Mouse (Mus musculus): ENCODE measurements around the gene Ugt1a8.
"Not testable (repeated sequence)": the region's sequence is repeated elsewhere in the genome, so short reads cannot be mapped to it uniquely, and the experiment has no call there.

Ugt1a8 gene

DNA sequence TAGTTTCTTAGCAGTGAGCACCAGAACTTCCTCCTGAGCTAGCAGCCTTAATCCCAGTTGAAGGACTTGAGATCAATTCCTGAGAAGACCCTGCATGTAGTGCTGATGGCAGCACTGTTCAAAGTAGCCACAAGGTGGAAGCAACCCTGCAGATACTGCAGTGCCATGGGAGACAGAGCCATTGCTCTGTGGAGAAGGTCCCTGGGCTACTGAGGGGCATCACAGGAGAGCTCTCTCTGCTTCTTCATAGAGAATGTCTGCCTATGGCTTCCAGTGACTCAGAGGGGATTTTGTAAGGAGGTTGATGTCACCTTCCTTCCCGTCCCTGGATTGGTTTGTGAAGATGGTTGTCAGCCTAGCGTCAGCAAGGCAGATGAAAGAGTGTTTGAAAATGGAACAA, 62.5 kb downstream of the Ugt1a8 start:
- not testable (repeated sequence) for H3K27me3 ChIP-seq (ENCODE audit: insufficient read depth, low read length); H3K36me3 ChIP-seq (ENCODE audit: insufficient read depth, low read length); H3K9me3 ChIP-seq (ENCODE audit: low read length); H3K4me1 ChIP-seq (replicated peaks; ENCODE audit: low read depth, low read length); H3K4me3 ChIP-seq (replicated peaks; ENCODE audit: low read length)
- 0 out of 2 replicates have a peak, but pooled peaks have one; percentile 2 for TF ChIP-seq CTCF (conservative IDR thresholded peaks at IDR 0.05; ENCODE audit: low read length)

DNA sequence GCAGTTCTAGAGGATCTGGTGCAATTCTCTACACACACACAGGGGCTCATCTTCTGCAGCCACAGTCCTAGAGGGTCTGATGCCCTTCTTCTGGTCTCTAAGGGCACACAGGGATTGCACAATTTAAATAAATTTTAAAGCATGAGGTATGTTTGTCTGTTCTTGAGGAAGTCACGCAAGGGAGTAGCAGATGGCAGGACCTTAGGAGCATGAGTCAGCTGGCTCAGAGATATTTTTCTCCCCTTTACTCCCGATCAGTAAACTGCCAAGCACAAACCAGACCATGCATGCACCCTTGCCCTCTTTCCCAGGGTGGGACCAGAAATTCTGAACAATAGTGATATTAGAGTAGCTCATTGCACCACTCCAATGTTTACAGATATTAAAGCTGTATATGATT, 70.8 kb downstream of the Ugt1a8 start:
- no peaks in the 10 kb centered on the region for H3K4me1 ChIP-seq (replicated peaks; ENCODE audit: low read depth, low read length)
- TF ChIP-seq NANOG (IDR thresholded peaks at IDR 0.05; ENCODE audit: borderline replicate concordance, low read length) (no peak), POU5F1 (IDR thresholded peaks at IDR 0.05; ENCODE audit: borderline replicate concordance, low read length) (no peak)
- no peaks in the 10 kb centered on the region; the same call in 1 of the 2 replicates for H3K9me3 ChIP-seq (ENCODE audit: low read length)
- no peak overlapping the region for H3K4me3 ChIP-seq (replicated peaks; ENCODE audit: low read length)
- H3K36me3 ChIP-seq (ENCODE audit: insufficient read depth, low read length), result no peaks in the 10 kb centered on the region
- H3K27me3 ChIP-seq (ENCODE audit: insufficient read depth, low read length), result no peaks in the 10 kb centered on the region

DNA sequence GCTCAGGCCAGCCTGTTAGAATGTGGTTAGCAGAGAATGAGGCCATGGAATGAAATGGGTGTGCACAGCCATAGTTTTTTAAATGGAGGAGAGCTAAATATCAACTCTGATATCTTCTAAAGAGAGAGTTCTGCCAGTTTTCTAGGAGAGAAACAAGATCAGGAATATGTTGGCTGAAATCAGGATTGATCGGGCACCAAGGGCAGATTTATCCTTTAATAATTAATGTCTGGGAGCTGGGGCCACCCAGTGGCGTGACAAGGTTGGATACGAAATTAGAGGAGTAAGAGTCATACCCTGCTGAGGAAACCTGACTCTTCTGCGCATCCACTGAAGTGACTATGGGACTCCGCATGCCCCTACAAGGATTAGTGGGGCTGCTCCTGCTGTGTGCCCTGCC, 78.1 kb downstream of the Ugt1a8 start, which contains the start of gene Ugt1a5:
Gene Ugt1a5 (plus strand): TSS at position 302 of the 400 bp plus-strand sequence.
- Histone ChIP-seq H3K4me1 (replicated peaks; ENCODE audit: low read depth, low read length) (peaks cover 4% of the 10 kb centered on the region; the same call in 1 of the 2 replicates), H3K27me3 (ENCODE audit: insufficient read depth, low read length) (no peaks in the 10 kb centered on the region), H3K9me3 (ENCODE audit: low read length) (peaks cover 10% of the 10 kb centered on the region), H3K4me3 (replicated peaks; ENCODE audit: low read length) (no peak within 1 kb of the TSS), H3K36me3 (ENCODE audit: insufficient read depth, low read length) (no peaks in the 10 kb centered on the region)
- TF ChIP-seq CTCF (conservative IDR thresholded peaks at IDR 0.05; ENCODE audit: low read length) (no peak), POU5F1 (IDR thresholded peaks at IDR 0.05; ENCODE audit: borderline replicate concordance, low read length) (no peak), NANOG (IDR thresholded peaks at IDR 0.05; ENCODE audit: borderline replicate concordance, low read length) (no peak)

DNA sequence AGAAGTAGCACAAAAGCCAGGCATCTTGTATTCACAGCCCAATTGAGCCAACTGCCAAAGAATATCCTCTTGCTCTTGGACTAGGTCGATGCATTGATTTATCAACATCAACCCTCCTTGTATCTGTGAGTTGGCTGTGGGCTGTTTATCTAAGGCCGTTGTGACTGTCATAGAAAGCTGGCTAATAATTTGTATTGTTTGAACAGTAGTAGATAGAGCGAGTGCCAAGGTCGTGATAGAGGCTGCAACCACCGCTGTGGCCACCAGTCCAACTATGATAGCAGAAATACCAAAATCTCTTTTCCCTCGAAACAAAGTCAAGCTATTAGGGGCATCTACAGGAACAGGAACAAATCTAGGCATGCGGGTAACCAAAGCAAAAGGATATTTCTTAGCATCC, 84.6 kb downstream of the Ugt1a8 start:
- H3K36me3 ChIP-seq (ENCODE audit: insufficient read depth, low read length); H3K4me1 ChIP-seq (replicated peaks; ENCODE audit: low read depth, low read length); H3K27me3 ChIP-seq (ENCODE audit: insufficient read depth, low read length); H3K4me3 ChIP-seq (replicated peaks; ENCODE audit: low read length): not testable (repeated sequence)
- peaks cover 43% of the 10 kb centered on the region for H3K9me3 ChIP-seq (ENCODE audit: low read length)

DNA sequence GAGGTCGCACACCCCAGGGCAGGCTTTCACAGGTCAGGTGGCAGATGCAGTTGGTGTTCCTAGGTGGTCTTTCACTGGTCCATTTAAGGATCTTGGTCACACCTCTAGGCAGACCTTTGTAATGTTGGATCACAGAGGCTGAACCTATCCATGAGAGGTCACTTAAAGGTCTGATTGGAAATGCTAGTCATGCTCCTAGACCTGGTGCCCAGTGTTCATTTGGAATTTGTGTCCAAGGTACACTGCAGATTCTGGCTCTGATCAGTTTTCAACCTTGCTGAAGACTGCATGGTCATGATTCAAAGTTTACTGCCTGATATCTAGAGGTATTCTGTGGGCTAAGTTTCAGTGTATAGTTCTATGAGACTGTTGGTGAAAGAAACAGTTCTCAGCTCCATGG, 92.0 kb downstream of the Ugt1a8 start:
- Histone ChIP-seq H3K4me1 (replicated peaks; ENCODE audit: low read depth, low read length) (no peaks in the 10 kb centered on the region), H3K36me3 (ENCODE audit: insufficient read depth, low read length) (no peaks in the 10 kb centered on the region), H3K9me3 (ENCODE audit: low read length) (peaks cover 38% of the 10 kb centered on the region), H3K4me3 (replicated peaks; ENCODE audit: low read length) (no peak overlapping the region), H3K27me3 (ENCODE audit: insufficient read depth, low read length) (no peaks in the 10 kb centered on the region)
- no peak for TF ChIP-seq NANOG (IDR thresholded peaks at IDR 0.05; ENCODE audit: borderline replicate concordance, low read length)
- TF ChIP-seq CTCF (conservative IDR thresholded peaks at IDR 0.05; ENCODE audit: low read length), result no peak
- no peak for TF ChIP-seq POU5F1 (IDR thresholded peaks at IDR 0.05; ENCODE audit: borderline replicate concordance, low read length)

DNA sequence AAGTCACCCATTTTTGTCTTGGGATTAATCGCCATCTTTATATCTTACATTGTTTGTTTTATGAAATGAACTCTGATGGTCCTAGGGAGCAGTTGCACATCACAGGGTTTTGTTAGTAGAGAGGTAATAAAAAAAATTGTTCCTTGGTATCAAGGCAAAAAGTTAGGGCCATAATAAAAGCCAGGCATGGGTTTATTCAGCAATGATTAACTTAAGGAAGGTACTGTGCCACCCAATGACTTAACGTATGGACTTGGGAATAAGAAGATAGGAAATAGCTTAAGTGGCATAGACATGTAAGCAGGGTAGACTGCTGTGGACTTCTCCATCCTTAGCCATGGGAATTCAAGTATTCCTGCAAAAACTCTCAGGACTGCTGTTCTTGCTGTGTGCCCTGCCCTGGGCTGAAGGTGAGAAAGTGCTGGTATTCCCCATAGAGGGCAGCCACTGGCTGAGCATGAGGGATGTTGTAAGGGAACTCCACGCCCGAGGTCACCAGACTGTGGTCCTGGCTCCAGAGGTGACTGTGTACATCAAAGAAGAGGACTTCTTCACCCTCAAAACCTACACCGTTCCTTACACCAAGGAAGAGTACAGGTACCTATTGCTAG, 98.8 kb downstream of the Ugt1a8 start:
- H3K4me1 ChIP-seq (replicated peaks; ENCODE audit: low read depth, low read length), result no peaks in the 10 kb centered on the region
- H3K27me3 ChIP-seq (ENCODE audit: insufficient read depth, low read length), result no peaks in the 10 kb centered on the region
- TF ChIP-seq CTCF (conservative IDR thresholded peaks at IDR 0.05; ENCODE audit: low read length), result no peak
- no peak for TF ChIP-seq NANOG (IDR thresholded peaks at IDR 0.05; ENCODE audit: borderline replicate concordance, low read length)
- no peak for TF ChIP-seq POU5F1 (IDR thresholded peaks at IDR 0.05; ENCODE audit: borderline replicate concordance, low read length)
- H3K36me3 ChIP-seq (ENCODE audit: insufficient read depth, low read length), result no peaks in the 10 kb centered on the region
- no peak overlapping the region for H3K4me3 ChIP-seq (replicated peaks; ENCODE audit: low read length)
- H3K9me3 ChIP-seq (ENCODE audit: low read length), result no peaks in the 10 kb centered on the region

DNA sequence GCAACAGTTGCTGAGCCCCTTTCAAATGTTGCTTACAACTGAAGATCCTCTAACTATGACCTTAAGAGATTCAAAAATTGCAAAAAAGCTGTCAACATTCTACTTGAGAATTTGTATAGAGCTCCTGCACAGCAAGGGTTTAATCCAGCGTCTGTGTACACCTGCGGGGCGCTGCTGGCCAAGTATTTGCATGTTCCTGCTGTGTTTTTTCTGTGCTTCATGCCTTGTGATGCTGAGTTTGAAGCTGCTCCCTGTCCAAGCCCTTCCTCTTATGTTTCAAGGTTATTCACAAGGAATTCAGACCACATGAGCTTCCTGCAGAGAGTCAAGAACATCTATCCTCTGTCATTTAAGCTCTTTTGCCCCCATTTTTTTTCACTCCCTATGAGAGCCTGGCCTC, 104.5 kb downstream of the Ugt1a8 start:
- H3K4me3 ChIP-seq (replicated peaks; ENCODE audit: low read length), result no peak overlapping the region
- H3K4me1 ChIP-seq (replicated peaks; ENCODE audit: low read depth, low read length), result peaks cover 9% of the 10 kb centered on the region; the same call in 1 of the 2 replicates
- no peaks in the 10 kb centered on the region for H3K9me3 ChIP-seq (ENCODE audit: low read length)
- H3K36me3 ChIP-seq (ENCODE audit: insufficient read depth, low read length), result no peaks in the 10 kb centered on the region
- H3K27me3 ChIP-seq (ENCODE audit: insufficient read depth, low read length), result no peaks in the 10 kb centered on the region
- TF ChIP-seq POU5F1 (IDR thresholded peaks at IDR 0.05; ENCODE audit: borderline replicate concordance, low read length) (no peak), CTCF (conservative IDR thresholded peaks at IDR 0.05; ENCODE audit: low read length) (no peak), NANOG (IDR thresholded peaks at IDR 0.05; ENCODE audit: borderline replicate concordance, low read length) (no peak)

DNA sequence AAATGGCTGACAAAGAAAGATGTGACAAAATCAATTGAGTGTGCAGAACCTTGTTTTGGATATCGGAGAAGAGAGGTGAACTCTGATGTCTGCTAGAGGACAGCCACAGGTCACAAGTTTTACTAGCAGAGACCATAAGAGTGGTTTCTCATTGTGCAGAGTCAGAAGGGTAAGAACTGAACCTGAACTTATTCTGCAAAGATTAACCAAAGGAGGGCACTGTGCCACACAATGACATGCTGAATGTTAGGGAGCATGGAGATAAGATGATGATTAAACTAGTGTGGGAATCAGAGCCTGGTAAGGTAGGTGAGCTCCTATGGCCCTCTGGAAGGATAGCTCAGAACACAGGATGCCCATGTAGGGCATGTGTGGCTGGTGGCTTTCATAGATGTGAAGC, 108.1 kb downstream of the Ugt1a8 start:
- TF ChIP-seq NANOG (IDR thresholded peaks at IDR 0.05; ENCODE audit: borderline replicate concordance, low read length), result no peak
- peaks cover 7% of the 10 kb centered on the region; the same call in 1 of the 2 replicates for H3K27me3 ChIP-seq (ENCODE audit: insufficient read depth, low read length)

DNA sequence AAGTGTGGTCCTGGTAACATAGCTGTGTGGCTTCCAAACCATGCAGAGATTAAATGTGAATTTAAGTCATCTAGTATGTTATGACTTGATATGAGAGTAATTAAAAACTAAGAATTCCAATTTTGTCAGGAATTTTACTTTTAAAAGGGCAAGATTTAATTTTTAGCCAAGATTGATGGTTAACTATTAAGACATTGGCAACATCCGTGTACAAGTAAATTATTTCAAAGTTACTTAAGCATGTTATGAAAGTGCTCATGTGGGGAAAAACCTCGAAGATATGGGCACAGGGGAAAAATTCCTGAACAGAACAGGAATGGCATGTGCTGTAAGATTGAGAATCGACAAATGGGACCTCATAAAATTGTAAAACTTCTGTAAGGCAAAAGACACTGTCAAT, 109.8 kb downstream of the Ugt1a8 start:
- Histone ChIP-seq H3K4me3 (replicated peaks; ENCODE audit: low read length) (no peak overlapping the region), H3K36me3 (ENCODE audit: insufficient read depth, low read length) (no peaks in the 10 kb centered on the region), H3K27me3 (ENCODE audit: insufficient read depth, low read length) (peaks cover 16% of the 10 kb centered on the region), H3K4me1 (replicated peaks; ENCODE audit: low read depth, low read length) (peaks cover 1% of the 10 kb centered on the region; the same call in 1 of the 2 replicates), H3K9me3 (ENCODE audit: low read length) (no peaks in the 10 kb centered on the region)
- TF ChIP-seq CTCF (conservative IDR thresholded peaks at IDR 0.05; ENCODE audit: low read length) (no peak), NANOG (IDR thresholded peaks at IDR 0.05; ENCODE audit: borderline replicate concordance, low read length) (no peak), POU5F1 (IDR thresholded peaks at IDR 0.05; ENCODE audit: borderline replicate concordance, low read length) (no peak)

More for the DNA sequence above, 108.1 kb downstream of the Ugt1a8 start:
- Histone ChIP-seq H3K4me3 (replicated peaks; ENCODE audit: low read length) (no peak overlapping the region), H3K4me1 (replicated peaks; ENCODE audit: low read depth, low read length) (peaks cover 9% of the 10 kb centered on the region; the same call in 1 of the 2 replicates), H3K9me3 (ENCODE audit: low read length) (no peaks in the 10 kb centered on the region), H3K36me3 (ENCODE audit: insufficient read depth, low read length) (no peaks in the 10 kb centered on the region)
